Mouse (Mus musculus): ENCODE measurements at regions not wholly inside any gene's neighbourhood (a gene's known extent, or its start where the extent isn't known, plus 50 kb on each side); places are given as distances from the start of the nearest gene placed in this dataset.
A peak's percentile ranks its signal among the peaks of the same experiment; 100 is the strongest.

DNA sequence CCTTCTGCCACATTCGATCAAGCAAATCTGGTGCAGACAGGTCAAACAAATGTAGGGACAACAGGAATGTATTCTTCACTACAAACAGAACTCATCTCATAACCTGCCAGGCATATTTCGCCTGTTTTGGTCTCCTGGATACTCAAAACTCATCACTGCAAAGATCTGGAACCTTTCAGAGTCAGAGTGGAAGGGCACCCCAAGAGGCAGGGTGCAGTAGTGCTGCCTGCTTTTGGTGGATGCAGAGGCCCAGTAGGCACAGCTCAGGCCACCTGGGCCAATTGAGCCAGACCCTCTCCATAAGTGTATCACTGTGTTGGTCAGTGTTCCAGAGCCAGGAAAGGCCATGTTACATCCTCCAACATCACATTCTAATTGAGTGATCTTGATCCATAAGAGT is 541.4 kb upstream of the Lrrc6 start:
- TF ChIP-seq CTCF (IDR thresholded peaks at IDR 0.05; ENCODE audit: low read depth): peak; percentile 63
- no peak for TF ChIP-seq EP300 (IDR thresholded peaks at IDR 0.05; ENCODE audit: low read depth)
